In the genomic region with DNA sequence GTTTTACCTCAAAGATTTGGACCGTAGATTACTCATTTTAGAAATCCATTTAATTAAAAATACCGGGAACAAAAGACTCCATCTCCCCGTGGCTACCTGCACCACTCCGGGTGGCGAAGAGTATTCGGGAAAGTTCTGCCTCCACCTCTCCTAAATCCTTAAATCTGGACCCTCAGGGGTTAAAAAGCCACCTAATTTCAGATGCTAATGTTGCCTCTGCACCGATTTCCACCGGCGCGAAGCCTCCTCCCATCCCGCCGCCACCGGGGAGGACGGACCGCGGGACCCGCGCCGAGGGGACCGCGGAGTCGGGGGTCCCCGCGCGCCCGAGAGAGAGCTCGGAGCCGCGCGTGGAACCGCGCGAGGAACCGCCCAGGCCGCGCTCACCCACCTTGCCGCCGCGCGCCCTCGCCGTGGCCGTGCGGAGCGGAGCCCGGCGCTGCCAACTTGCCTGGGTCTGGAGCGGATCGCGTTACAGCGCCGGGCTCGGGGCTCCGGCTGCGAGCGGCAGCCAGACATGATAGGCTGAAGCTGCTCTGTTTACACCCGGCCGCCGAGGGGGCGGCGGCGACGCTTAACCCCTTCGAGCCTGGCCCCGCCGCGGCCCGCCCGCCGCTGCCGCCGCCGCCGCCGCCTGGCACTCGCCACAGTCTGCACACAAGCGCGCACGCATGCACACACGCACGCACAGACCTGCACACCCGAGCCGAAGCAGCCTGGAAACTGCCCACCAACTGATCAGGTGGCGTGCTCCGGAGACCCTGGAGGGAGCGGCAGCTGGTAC, we compare ENCODE assay signal across 7 mouse cellular contexts.
DNase-seq lines count a peak whose midpoint lies in the region; ATAC-seq and TF ChIP-seq lines count a peak whose summit lies in the region.

No protein-coding gene starts in this region.

- no peak for TF ChIP-seq CTCF in testis, adult 2 months (IDR thresholded peaks at IDR 0.05; ENCODE audit: control insufficient read depth, insufficient read depth, insufficient replicate concordance, low read depth, low read length)

- H3K9me3 ChIP-seq in intestine, embryonic 16.5 days (ENCODE audit: control insufficient read depth, low read length), result no peaks in the 10 kb centered on the region
- no peaks in the 10 kb centered on the region for H3K9me3 ChIP-seq in midbrain, embryonic 16.5 days (replicated peaks; ENCODE audit: control insufficient read depth, low read length, poor library complexity, severe bottlenecking)

- DNase-seq in adrenal gland, postnatal 25 days, result peak; percentile 73
- peak; percentile 85 for DNase-seq in embryo, embryonic 11.5 days (ENCODE audit: low read depth, low spot score)
- peak; percentile 61 to 80 for DNase-seq in gastrocnemius, postnatal 4 days (ENCODE audit: low spot score in 2 of 2)
- peak; percentile 81 for DNase-seq in left cerebral cortex, postnatal 4 days

- no peaks in the 10 kb centered on the region for H3K36me3 ChIP-seq in intestine, embryonic 16.5 days (ENCODE audit: control insufficient read depth, insufficient read depth, low read length)
- H3K36me3 ChIP-seq in midbrain, embryonic 16.5 days (ENCODE audit: control insufficient read depth, insufficient read depth, low read length), result no peaks in the 10 kb centered on the region
- H3K36me3 ChIP-seq in testis, adult 2 months (ENCODE audit: control insufficient read depth, insufficient read depth, low read length), result no peaks in the 10 kb centered on the region

- intact Hi-C loops in left cerebral cortex, postnatal 4 days (cut with DNase I), result no loop called here

- H3K27ac ChIP-seq in intestine, embryonic 16.5 days (ENCODE audit: low read length), result peak overlapping the region; percentile 70
- peak overlapping the region; percentile 96 for H3K27ac ChIP-seq in midbrain, embryonic 16.5 days (ENCODE audit: low read length)
- H3K27ac ChIP-seq in testis, adult 2 months (ENCODE audit: control insufficient read depth, insufficient read depth, low read depth, low read length), result peak overlapping the region; percentile 1; the same call in 1 of the 2 replicates

- no peaks in the 10 kb centered on the region for H3K27me3 ChIP-seq in intestine, embryonic 16.5 days (replicated peaks; ENCODE audit: control insufficient read depth, insufficient read depth, low read length)
- no peaks in the 10 kb centered on the region for H3K27me3 ChIP-seq in midbrain, embryonic 16.5 days (ENCODE audit: control insufficient read depth, insufficient read depth, low read depth, low read length)
- no peaks in the 10 kb centered on the region for H3K27me3 ChIP-seq in testis, adult 2 months (ENCODE audit: control insufficient read depth, insufficient read depth, low read length)

- no peaks in the 10 kb centered on the region; the same call in 1 of the 2 replicates for H3K4me1 ChIP-seq in intestine, embryonic 16.5 days (ENCODE audit: control insufficient read depth, insufficient read depth, low read length)
- H3K4me1 ChIP-seq in midbrain, embryonic 16.5 days (ENCODE audit: control insufficient read depth, insufficient read depth, low read length), result peaks cover 21% of the 10 kb centered on the region
- H3K4me1 ChIP-seq in testis, adult 2 months (ENCODE audit: control insufficient read depth, insufficient read depth, low read length), result peaks cover 12% of the 10 kb centered on the region

- under 1% methylated on average over 79 of the region's 86 CpGs for WGBS in intestine, embryonic 16.5 days
- under 1% methylated on average over 83 of the region's 86 CpGs for WGBS in midbrain, embryonic 16.5 days

- peak overlapping the region; percentile 72 for H3K4me3 ChIP-seq in intestine, embryonic 16.5 days (ENCODE audit: low read length)
- H3K4me3 ChIP-seq in midbrain, embryonic 16.5 days (ENCODE audit: low read depth, low read length), result peak overlapping the region; percentile 89
- peak overlapping the region; percentile 84 for H3K4me3 ChIP-seq in testis, adult 2 months (ENCODE audit: control insufficient read depth, low read depth, low read length)

- TF ChIP-seq POLR2A in testis, adult 2 months (IDR thresholded peaks at IDR 0.05; ENCODE audit: control insufficient read depth, low read depth, low read length), result no peak

- H3K9ac ChIP-seq in intestine, embryonic 16.5 days (ENCODE audit: low read depth, low read length), result peak overlapping the region; percentile 78
- H3K9ac ChIP-seq in midbrain, embryonic 16.5 days (ENCODE audit: low read depth, low read length), result peak overlapping the region; percentile 84

- peak; percentile 98 for ATAC-seq in intestine, embryonic 16.5 days
- peak; percentile 97 for ATAC-seq in midbrain, embryonic 16.5 days

- H3K4me2 ChIP-seq in intestine, embryonic 16.5 days (ENCODE audit: low read depth, low read length), result peak overlapping the region; percentile 89
- peak overlapping the region; percentile 81 for H3K4me2 ChIP-seq in midbrain, embryonic 16.5 days (ENCODE audit: low read length)

Comparison
In these comparisons a context has a peak if more than half of its experiments do, and no peak if none do; other contexts are left out.
1. Peak in every context shown above with its lines: DNase-seq, ATAC-seq, H3K4me3 ChIP-seq and H3K27ac ChIP-seq.
2. H3K27ac ChIP-seq: peak in every context shown above with its lines; median percentile 96 in midbrain, embryonic 16.5 days; 70 in intestine, embryonic 16.5 days; 1 in testis, adult 2 months.